Mouse (Mus musculus): Measurements from ENCODE around the gene Atp7b. TPM values are rescaled to one million over a fixed set of nuclear protein-coding genes. Genes with fewer than 3 reads are reported as not detected.

Atp7b gene
- total and polyA plus RNA-seq, 2 experiments from 2014 or later, result 1.2 to 3.6 TPM

GRCm38 (mm10) chr8:22028973-22029372 lies 31.1 kb downstream of the Atp7b start:
- WGBS, result 90% methylated on average over 3 of the region's 3 CpGs
- Histone ChIP-seq H3K36me3 (ENCODE audit: insufficient read depth) (no peaks in the 10 kb centered on the region), H3K9me3 (ENCODE audit: low read length) (no peaks in the 10 kb centered on the region), H3K4me1 (ENCODE audit: insufficient read depth) (no peaks in the 10 kb centered on the region), H3K4me2 (ENCODE audit: low read depth) (no peak overlapping the region), H3K27ac (ENCODE audit: low read depth, low read length) (no peak overlapping the region), H3K4me3 (ENCODE audit: low read depth, low read length) (no peak overlapping the region), H3K9ac (no peak overlapping the region), H3K27me3 (ENCODE audit: insufficient read depth, low read length) (no peaks in the 10 kb centered on the region)
- DNase-seq (no peak), ATAC-seq (no peak)
- TF ChIP-seq CTCF (IDR thresholded peaks at IDR 0.05; ENCODE audit: low read depth), result no peak

- no peaks in the 10 kb centered on the region for H3K27me3 ChIP-seq (ENCODE audit: insufficient read depth, low read length)
- no peak overlapping the region for H3K27ac ChIP-seq (ENCODE audit: low read depth, low read length)
- ATAC-seq (no peak), DNase-seq (no peak)
- no peak overlapping the region for H3K9ac ChIP-seq
- TF ChIP-seq CTCF (IDR thresholded peaks at IDR 0.05; ENCODE audit: low read depth), result no peak
- no peaks in the 10 kb centered on the region for H3K36me3 ChIP-seq (ENCODE audit: insufficient read depth)
- H3K4me3 ChIP-seq (ENCODE audit: low read depth, low read length), result no peak overlapping the region
- WGBS, result 79% methylated on average over 4 of the region's 4 CpGs
- no peaks in the 10 kb centered on the region for H3K4me1 ChIP-seq (ENCODE audit: insufficient read depth)
- no peak overlapping the region for H3K4me2 ChIP-seq (ENCODE audit: low read depth)
- H3K9me3 ChIP-seq (ENCODE audit: low read length), result no peaks in the 10 kb centered on the region
These were observed 34.9 kb downstream of the Atp7b start for GRCm38 (mm10) chr8:22025241-22025640.

- Histone ChIP-seq H3K4me1 (ENCODE audit: insufficient read depth) (no peaks in the 10 kb centered on the region), H3K4me3 (ENCODE audit: low read depth, low read length) (no peak overlapping the region), H3K4me2 (ENCODE audit: low read depth) (no peak overlapping the region), H3K9me3 (ENCODE audit: low read length) (no peaks in the 10 kb centered on the region), H3K9ac (no peak overlapping the region), H3K36me3 (ENCODE audit: insufficient read depth) (no peaks in the 10 kb centered on the region), H3K27me3 (ENCODE audit: insufficient read depth, low read length) (no peaks in the 10 kb centered on the region), H3K27ac (ENCODE audit: low read depth, low read length) (no peak overlapping the region)
- WGBS, result 54% methylated on average over 7 of the region's 7 CpGs
- TF ChIP-seq CTCF (IDR thresholded peaks at IDR 0.05; ENCODE audit: low read depth), result peak; percentile 27; the same call in 1 of the 2 replicates
- DNase-seq (no peak), ATAC-seq (no peak)
These were observed 37.9 kb downstream of the Atp7b start for GRCm38 (mm10) chr8:22022244-22022643.

DNA sequence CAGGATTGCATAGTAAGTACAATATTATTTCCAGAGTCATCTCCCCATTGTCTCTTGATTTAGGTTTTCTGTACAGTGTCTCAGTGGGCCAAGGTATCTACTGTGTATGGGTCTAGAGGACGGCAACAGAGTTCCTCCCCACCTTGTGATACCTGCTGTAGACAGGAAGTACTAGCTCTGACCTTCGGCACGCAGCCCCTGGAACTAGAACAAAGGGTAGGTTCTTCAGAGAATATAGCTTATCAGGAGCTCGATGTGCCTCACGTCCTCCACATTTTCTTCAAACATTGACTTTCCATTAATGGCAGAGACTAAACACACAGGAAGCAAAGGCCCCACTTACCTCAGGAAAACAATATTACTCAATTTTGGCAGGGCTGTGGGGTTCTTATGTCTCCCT lies 40.6 kb downstream of the Atp7b start:
- Histone ChIP-seq H3K27ac (ENCODE audit: low read depth, low read length) (no peak overlapping the region), H3K36me3 (ENCODE audit: insufficient read depth) (no peaks in the 10 kb centered on the region), H3K9me3 (ENCODE audit: low read length) (no peaks in the 10 kb centered on the region), H3K9ac (no peak overlapping the region), H3K4me1 (ENCODE audit: insufficient read depth) (no peaks in the 10 kb centered on the region), H3K4me2 (ENCODE audit: low read depth) (no peak overlapping the region), H3K4me3 (ENCODE audit: low read depth, low read length) (no peak overlapping the region), H3K27me3 (ENCODE audit: insufficient read depth, low read length) (no peaks in the 10 kb centered on the region)
- no peak for DNase-seq
- no peak for ATAC-seq
- TF ChIP-seq CTCF (IDR thresholded peaks at IDR 0.05; ENCODE audit: low read depth), result no peak
- WGBS, result 92% methylated on average over 5 of the region's 5 CpGs

DNA sequence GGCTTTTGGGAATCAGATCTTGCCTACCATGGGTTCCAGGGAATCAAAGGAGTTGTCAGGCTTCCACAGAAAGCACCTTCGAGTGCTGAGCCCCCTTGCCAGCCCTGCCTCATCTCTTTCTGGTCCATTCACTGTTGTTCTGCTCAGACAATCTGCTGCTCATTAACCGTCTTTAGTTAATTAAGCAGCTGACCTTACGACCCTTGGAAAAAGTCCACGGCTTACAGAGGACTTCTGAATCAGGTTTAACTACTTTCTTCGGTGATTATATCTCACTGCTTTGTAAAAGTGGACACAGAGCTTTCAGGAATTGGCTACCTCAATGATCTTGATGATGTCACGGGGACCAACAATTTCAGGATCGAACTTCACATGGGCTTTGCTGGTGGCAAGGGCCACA lies 42.4 kb downstream of the Atp7b start:
- no peak for TF ChIP-seq CTCF (IDR thresholded peaks at IDR 0.05; ENCODE audit: low read depth)
- Histone ChIP-seq H3K9ac (no peak overlapping the region), H3K27me3 (ENCODE audit: insufficient read depth, low read length) (no peaks in the 10 kb centered on the region), H3K9me3 (ENCODE audit: low read length) (no peaks in the 10 kb centered on the region), H3K4me1 (ENCODE audit: insufficient read depth) (no peaks in the 10 kb centered on the region), H3K27ac (ENCODE audit: low read depth, low read length) (no peak overlapping the region), H3K36me3 (ENCODE audit: insufficient read depth) (no peaks in the 10 kb centered on the region), H3K4me2 (ENCODE audit: low read depth) (no peak overlapping the region), H3K4me3 (ENCODE audit: low read depth, low read length) (no peak overlapping the region)
- ATAC-seq, result no peak
- DNase-seq, result no peak
- 28% methylated on average over 7 of the region's 7 CpGs for WGBS

DNA sequence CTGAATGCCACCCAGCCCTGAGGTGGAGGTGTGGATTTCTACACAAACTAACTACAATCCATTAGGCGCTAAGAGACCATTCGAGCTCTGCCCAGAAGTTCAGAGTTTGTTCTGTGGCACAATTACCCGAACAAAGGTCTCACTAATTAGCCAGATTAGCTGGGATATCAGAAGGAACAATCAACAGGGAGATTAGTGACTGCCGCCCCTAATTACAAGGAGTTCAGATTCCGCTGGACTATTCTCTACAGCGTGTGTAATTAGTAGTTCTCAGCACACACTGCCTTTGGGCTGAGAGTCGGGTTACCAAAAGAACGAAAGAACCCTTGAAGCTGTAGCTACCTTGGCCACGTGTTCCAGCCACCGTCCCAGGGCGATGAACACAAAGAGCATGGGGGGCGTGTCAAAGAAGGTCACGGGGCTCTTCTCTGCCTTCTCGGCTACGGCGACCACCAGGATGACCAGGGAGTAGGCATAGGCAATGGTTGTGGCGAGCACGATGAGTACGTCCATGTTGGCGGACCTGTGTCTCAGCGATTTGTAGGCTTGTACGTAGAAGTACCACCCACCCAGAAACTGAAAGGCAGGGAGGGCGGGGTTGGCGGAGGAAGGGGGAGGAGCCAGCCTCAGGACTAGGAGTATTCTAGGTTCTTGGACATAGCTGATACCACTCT lies 46.9 kb downstream of the Atp7b start:
- Histone ChIP-seq H3K9ac (peak overlapping the region; percentile 26), H3K36me3 (ENCODE audit: insufficient read depth) (no peaks in the 10 kb centered on the region), H3K4me1 (ENCODE audit: insufficient read depth) (no peaks in the 10 kb centered on the region), H3K4me2 (ENCODE audit: low read depth) (peak overlapping the region; percentile 33), H3K27ac (ENCODE audit: low read depth, low read length) (no peak overlapping the region), H3K9me3 (ENCODE audit: low read length) (no peaks in the 10 kb centered on the region), H3K4me3 (ENCODE audit: low read depth, low read length) (peak overlapping the region; percentile 32), H3K27me3 (ENCODE audit: insufficient read depth, low read length) (no peaks in the 10 kb centered on the region)
- WGBS, result 25% methylated on average over 24 of the region's 24 CpGs
- no peak for TF ChIP-seq CTCF (IDR thresholded peaks at IDR 0.05; ENCODE audit: low read depth)
- ATAC-seq (peak; percentile 83), DNase-seq (peak; percentile 40)

- 36% methylated on average over 3 of the region's 3 CpGs for WGBS
- H3K4me2 ChIP-seq (ENCODE audit: low read depth), result no peak overlapping the region
- no peaks in the 10 kb centered on the region for H3K4me1 ChIP-seq (ENCODE audit: insufficient read depth)
- H3K27ac ChIP-seq (ENCODE audit: low read depth, low read length), result no peak overlapping the region
- H3K36me3 ChIP-seq (ENCODE audit: insufficient read depth), result no peaks in the 10 kb centered on the region
- H3K9ac ChIP-seq, result no peak overlapping the region
- H3K27me3 ChIP-seq (ENCODE audit: insufficient read depth, low read length), result no peaks in the 10 kb centered on the region
- no peaks in the 10 kb centered on the region for H3K9me3 ChIP-seq (ENCODE audit: low read length)
- no peak for TF ChIP-seq CTCF (IDR thresholded peaks at IDR 0.05; ENCODE audit: low read depth)
- no peak overlapping the region for H3K4me3 ChIP-seq (ENCODE audit: low read depth, low read length)
- ATAC-seq (no peak), DNase-seq (no peak)
These were observed 50.7 kb downstream of the Atp7b start for GRCm38 (mm10) chr8:22009403-22009802.

Data from forebrain, postnatal 0 days (tissue).